Mouse (Mus musculus): ENCODE measurements around the gene Uba2. TPM values are rescaled to one million over a fixed set of nuclear protein-coding genes. Genes with fewer than 3 reads are reported as not detected.
A peak's percentile ranks its signal among the peaks of the same experiment; 100 is the strongest.
"Not testable (repeated sequence)": the region's sequence is repeated elsewhere in the genome, so short reads cannot be mapped to it uniquely, and the experiment has no call there.

Uba2 gene
- 261 and 264 TPM in 2 replicates for polyA plus RNA-seq (2014; fragmentation: Nextera tagmentation; extraction: Ambion mirVana)

- H3K9me3 ChIP-seq (ENCODE audit: control insufficient read depth, low read length), result no peaks in the 10 kb centered on the region
- 76% methylated on average over 3 of the region's 3 CpGs for WGBS
- H3K27ac ChIP-seq (ENCODE audit: low read depth, low read length), result peak within 1 kb of the TSS; percentile 81; the same call in 1 of the 2 replicates
- no peaks in the 10 kb centered on the region for H3K27me3 ChIP-seq (ENCODE audit: control insufficient read depth, insufficient read depth, low read length)
- no peak for DNase-seq (ENCODE audit: low spot score)
- 0 out of 2 replicates have a peak, but pooled peaks cover 4% of the 10 kb centered on the region for H3K4me1 ChIP-seq (ENCODE audit: control insufficient read depth, insufficient read depth, low read length)
- no peak for ATAC-seq (ENCODE audit: insufficient read depth, low FRiP score, low TSS enrichment)
- H3K9ac ChIP-seq (ENCODE audit: low read length), result peak within 1 kb of the TSS; percentile 88
- peak within 1 kb of the TSS; percentile 71 for H3K4me3 ChIP-seq (ENCODE audit: low read depth, low read length)
- peak within 1 kb of the TSS; percentile 68 for H3K4me2 ChIP-seq (ENCODE audit: low read depth)
- H3K36me3 ChIP-seq (ENCODE audit: control insufficient read depth, insufficient read depth, low read length), result peaks cover 4% of the 10 kb centered on the region; the same call in 1 of the 2 replicates
Measured at GRCm38 (mm10) chr7:34169454-34169853, at the start of gene Uba2. Gene Uba2, minus strand, starts transcription at chr7:34169599.

GRCm38 (mm10) chr7:34218496-34218895, 49.1 kb upstream of the Uba2 start:
- Histone ChIP-seq H3K27ac (ENCODE audit: low read depth, low read length) (no peak overlapping the region), H3K9ac (ENCODE audit: low read length) (no peak overlapping the region), H3K4me3 (ENCODE audit: low read depth, low read length) (no peak overlapping the region), H3K36me3 (ENCODE audit: control insufficient read depth, insufficient read depth, low read length) (peaks cover 27% of the 10 kb centered on the region), H3K4me1 (ENCODE audit: control insufficient read depth, insufficient read depth, low read length) (no peaks in the 10 kb centered on the region), H3K4me2 (ENCODE audit: low read depth) (no peak overlapping the region), H3K27me3 (ENCODE audit: control insufficient read depth, insufficient read depth, low read length) (no peaks in the 10 kb centered on the region), H3K9me3 (ENCODE audit: control insufficient read depth, low read length) (no peaks in the 10 kb centered on the region)
- no peak for ATAC-seq (ENCODE audit: insufficient read depth, low FRiP score, low TSS enrichment)
- WGBS, result 87% methylated on average over 1 of the region's 1 CpGs
- DNase-seq (ENCODE audit: low spot score), result no peak

GRCm38 (mm10) chr7:34216474-34216873, 47.1 kb upstream of the Uba2 start:
- no peaks in the 10 kb centered on the region for H3K9me3 ChIP-seq (ENCODE audit: control insufficient read depth, low read length)
- DNase-seq (ENCODE audit: low spot score), result no peak
- no peak overlapping the region for H3K27ac ChIP-seq (ENCODE audit: low read depth, low read length)
- no peak overlapping the region for H3K9ac ChIP-seq (ENCODE audit: low read length)
- no peak for ATAC-seq (ENCODE audit: insufficient read depth, low FRiP score, low TSS enrichment)
- H3K4me3 ChIP-seq (ENCODE audit: low read depth, low read length), result no peak overlapping the region
- no peaks in the 10 kb centered on the region for H3K4me1 ChIP-seq (ENCODE audit: control insufficient read depth, insufficient read depth, low read length)
- H3K4me2 ChIP-seq (ENCODE audit: low read depth), result no peak overlapping the region
- peaks cover 27% of the 10 kb centered on the region for H3K36me3 ChIP-seq (ENCODE audit: control insufficient read depth, insufficient read depth, low read length)
- 91% methylated on average over 10 of the region's 10 CpGs for WGBS
- no peaks in the 10 kb centered on the region for H3K27me3 ChIP-seq (ENCODE audit: control insufficient read depth, insufficient read depth, low read length)

- DNase-seq (ENCODE audit: low spot score) (no peak), ATAC-seq (ENCODE audit: insufficient read depth, low FRiP score, low TSS enrichment) (no peak)
- H3K4me2 ChIP-seq (ENCODE audit: low read depth), result no peak overlapping the region
- no peak overlapping the region for H3K4me3 ChIP-seq (ENCODE audit: low read depth, low read length)
- H3K27me3 ChIP-seq (ENCODE audit: control insufficient read depth, insufficient read depth, low read length), result no peaks in the 10 kb centered on the region
- no peak overlapping the region for H3K9ac ChIP-seq (ENCODE audit: low read length)
- H3K9me3 ChIP-seq (ENCODE audit: control insufficient read depth, low read length), result no peaks in the 10 kb centered on the region
- no peak overlapping the region for H3K27ac ChIP-seq (ENCODE audit: low read depth, low read length)
- peaks cover 25% of the 10 kb centered on the region for H3K36me3 ChIP-seq (ENCODE audit: control insufficient read depth, insufficient read depth, low read length)
- H3K4me1 ChIP-seq (ENCODE audit: control insufficient read depth, insufficient read depth, low read length), result no peaks in the 10 kb centered on the region
- whole genome bisulfite sequencing, result 87% methylated on average over 9 of the region's 9 CpGs
Measured at GRCm38 (mm10) chr7:34215481-34215880, 46.1 kb upstream of the Uba2 start.

- H3K4me1 ChIP-seq (ENCODE audit: control insufficient read depth, insufficient read depth, low read length), result no peaks in the 10 kb centered on the region
- H3K36me3 ChIP-seq (ENCODE audit: control insufficient read depth, insufficient read depth, low read length), result peaks cover 22% of the 10 kb centered on the region
- DNase-seq (ENCODE audit: low spot score) (no peak), ATAC-seq (ENCODE audit: insufficient read depth, low FRiP score, low TSS enrichment) (no peak)
- H3K4me3 ChIP-seq (ENCODE audit: low read depth, low read length), result no peak overlapping the region
- no peak overlapping the region for H3K4me2 ChIP-seq (ENCODE audit: low read depth)
- H3K9me3 ChIP-seq (ENCODE audit: control insufficient read depth, low read length), result no peaks in the 10 kb centered on the region
- 92% methylated on average over 8 of the region's 8 CpGs for WGBS
- H3K27me3 ChIP-seq (ENCODE audit: control insufficient read depth, insufficient read depth, low read length), result no peaks in the 10 kb centered on the region
- no peak overlapping the region for H3K9ac ChIP-seq (ENCODE audit: low read length)
- H3K27ac ChIP-seq (ENCODE audit: low read depth, low read length), result no peak overlapping the region
Measured at GRCm38 (mm10) chr7:34214644-34215043, 45.2 kb upstream of the Uba2 start.

GRCm38 (mm10) chr7:34213281-34213680, 43.9 kb upstream of the Uba2 start:
- Histone ChIP-seq H3K27ac (ENCODE audit: low read depth, low read length) (no peak overlapping the region), H3K36me3 (ENCODE audit: control insufficient read depth, insufficient read depth, low read length) (peaks cover 28% of the 10 kb centered on the region)
- 95% methylated on average over 7 of the region's 7 CpGs for WGBS

GRCm38 (mm10) chr7:34208027-34208745, 38.8 kb upstream of the Uba2 start:
- H3K9me3 ChIP-seq (ENCODE audit: control insufficient read depth, low read length), result no peaks in the 10 kb centered on the region
- no peaks in the 10 kb centered on the region for H3K4me1 ChIP-seq (ENCODE audit: control insufficient read depth, insufficient read depth, low read length)
- H3K9ac ChIP-seq (ENCODE audit: low read length), result no peak overlapping the region
- peaks cover 48% of the 10 kb centered on the region for H3K36me3 ChIP-seq (ENCODE audit: control insufficient read depth, insufficient read depth, low read length)
- DNase-seq (ENCODE audit: low spot score), result no peak
- H3K27ac ChIP-seq (ENCODE audit: low read depth, low read length), result no peak overlapping the region
- H3K4me2 ChIP-seq (ENCODE audit: low read depth), result no peak overlapping the region
- WGBS, result 96% methylated on average over 9 of the region's 9 CpGs
- ATAC-seq (ENCODE audit: insufficient read depth, low FRiP score, low TSS enrichment), result no peak
- H3K27me3 ChIP-seq (ENCODE audit: control insufficient read depth, insufficient read depth, low read length), result no peaks in the 10 kb centered on the region
- H3K4me3 ChIP-seq (ENCODE audit: low read depth, low read length), result no peak overlapping the region

More at GRCm38 (mm10) chr7:34213281-34213680, 43.9 kb upstream of the Uba2 start:
- Histone ChIP-seq H3K27me3 (ENCODE audit: control insufficient read depth, insufficient read depth, low read length) (no peaks in the 10 kb centered on the region), H3K4me2 (ENCODE audit: low read depth) (no peak overlapping the region), H3K4me3 (ENCODE audit: low read depth, low read length) (no peak overlapping the region), H3K4me1 (ENCODE audit: control insufficient read depth, insufficient read depth, low read length) (no peaks in the 10 kb centered on the region), H3K9ac (ENCODE audit: low read length) (no peak overlapping the region), H3K9me3 (ENCODE audit: control insufficient read depth, low read length) (no peaks in the 10 kb centered on the region)
- DNase-seq (ENCODE audit: low spot score), result no peak
- ATAC-seq (ENCODE audit: insufficient read depth, low FRiP score, low TSS enrichment), result no peak

- no peaks in the 10 kb centered on the region for H3K9me3 ChIP-seq (ENCODE audit: control insufficient read depth, low read length)
- peaks cover 48% of the 10 kb centered on the region for H3K36me3 ChIP-seq (ENCODE audit: control insufficient read depth, insufficient read depth, low read length)
- WGBS, result 92% methylated on average over 6 of the region's 6 CpGs
Measured at GRCm38 (mm10) chr7:34206331-34206730, 36.9 kb upstream of the Uba2 start.

GRCm38 (mm10) chr7:34202147-34202546, 32.7 kb upstream of the Uba2 start:
- not testable (repeated sequence) for H3K27ac ChIP-seq (ENCODE audit: low read depth, low read length); H3K27me3 ChIP-seq (ENCODE audit: control insufficient read depth, insufficient read depth, low read length); H3K9ac ChIP-seq (ENCODE audit: low read length); ATAC-seq (ENCODE audit: insufficient read depth, low FRiP score, low TSS enrichment); H3K4me2 ChIP-seq (ENCODE audit: low read depth); H3K4me3 ChIP-seq (ENCODE audit: low read depth, low read length); H3K4me1 ChIP-seq (ENCODE audit: control insufficient read depth, insufficient read depth, low read length); H3K9me3 ChIP-seq (ENCODE audit: control insufficient read depth, low read length); DNase-seq (ENCODE audit: low spot score)
- WGBS, result 93% methylated on average over 10 of the region's 10 CpGs
- peaks cover 33% of the 10 kb centered on the region for H3K36me3 ChIP-seq (ENCODE audit: control insufficient read depth, insufficient read depth, low read length)

More at GRCm38 (mm10) chr7:34206331-34206730, 36.9 kb upstream of the Uba2 start:
- no peaks in the 10 kb centered on the region for H3K4me1 ChIP-seq (ENCODE audit: control insufficient read depth, insufficient read depth, low read length)
- H3K4me2 ChIP-seq (ENCODE audit: low read depth), result no peak overlapping the region
- H3K27ac ChIP-seq (ENCODE audit: low read depth, low read length), result no peak overlapping the region
- no peak overlapping the region for H3K4me3 ChIP-seq (ENCODE audit: low read depth, low read length)
- no peaks in the 10 kb centered on the region for H3K27me3 ChIP-seq (ENCODE audit: control insufficient read depth, insufficient read depth, low read length)
- no peak for DNase-seq (ENCODE audit: low spot score)
- no peak for ATAC-seq (ENCODE audit: insufficient read depth, low FRiP score, low TSS enrichment)
- no peak overlapping the region for H3K9ac ChIP-seq (ENCODE audit: low read length)

All from neural tube, embryonic 11.5 days (tissue).